Mouse (Mus musculus) liver, embryonic 15.5 days (tissue): ENCODE results near the gene Pde4b. TPM values are rescaled to one million over a fixed set of nuclear protein-coding genes. Genes with fewer than 3 reads are reported as not detected.

Experiments used
- ATAC-seq: fragments of 200-750 bp; cut with Nextera tagmentation; 2 replicates; pipeline ENCODE4 v1.8.0; 2017; ENCODE audit warnings: moderate number of reproducible peaks, mild to moderate bottlenecking, moderate library complexity; ENCODE audit not compliant: insufficient read depth
- H3K27ac ChIP-seq: fragments of 300-500 bp; sonication (generic); replicated peaks from 2 replicates; pipeline ENCODE4 v1.5.1; 2015; ENCODE audit warnings: mild to moderate bottlenecking, inconsistent platforms
- H3K27me3 ChIP-seq: fragments of 300-500 bp; sonication (generic); 2 replicates; pipeline ENCODE4 v1.6.1; 2015; ENCODE audit warnings: mild to moderate bottlenecking, inconsistent platforms
- H3K36me3 ChIP-seq: fragments of 300-500 bp; sonication (generic); replicated peaks from 2 replicates; pipeline ENCODE4 v1.6.1; 2015; ENCODE audit warnings: moderate library complexity, mild to moderate bottlenecking, inconsistent platforms
- H3K4me1 ChIP-seq: fragments of 300-500 bp; sonication (generic); replicated peaks from 2 replicates; pipeline ENCODE4 v1.6.1; 2015; ENCODE audit warnings: inconsistent platforms
- H3K4me2 ChIP-seq: fragments of 300-500 bp; sonication (generic); 2 replicates; pipeline ENCODE4 v1.6.1; 2015; ENCODE audit warnings: moderate library complexity, mild to moderate bottlenecking, inconsistent platforms
- H3K4me3 ChIP-seq: fragments of 300-500 bp; sonication (generic); replicated peaks from 2 replicates; pipeline ENCODE4 v1.5.1; 2015; ENCODE audit warnings: mild to moderate bottlenecking, inconsistent platforms
- H3K9ac ChIP-seq: fragments of 300-500 bp; sonication (generic); 2 replicates; pipeline ENCODE4 v1.6.1; 2015; ENCODE audit warnings: moderate library complexity, mild to moderate bottlenecking, inconsistent platforms
- H3K9me3 ChIP-seq: fragments of 300-500 bp; sonication (generic); replicated peaks from 2 replicates; pipeline ENCODE4 v1.6.1; 2016; ENCODE audit warnings: inconsistent platforms
- WGBS: fragments of 180-500 bp; shearing (Covaris S2); methylation state at CpG from one replicate; pipeline ENCODE4 v1.1.7; 2015; ENCODE audit warnings: mixed read lengths; ENCODE audit not compliant: insufficient replicate concordance; 5-methylcytosine and 5-hydroxymethylcytosine counted together
- polyA plus RNA-seq: library from polyadenylated mRNA; unstranded; fragments of >200 nt; fragmentation: Nextera tagmentation; extraction: Ambion mirVana; gene quantifications from 2 replicates; pipeline ENCODE4 v1.2.1, GENCODE M21; 2015

Pde4b gene
- polyA plus RNA-seq, 1 experiment from 2014 or later = 2.5 TPM

DNA sequence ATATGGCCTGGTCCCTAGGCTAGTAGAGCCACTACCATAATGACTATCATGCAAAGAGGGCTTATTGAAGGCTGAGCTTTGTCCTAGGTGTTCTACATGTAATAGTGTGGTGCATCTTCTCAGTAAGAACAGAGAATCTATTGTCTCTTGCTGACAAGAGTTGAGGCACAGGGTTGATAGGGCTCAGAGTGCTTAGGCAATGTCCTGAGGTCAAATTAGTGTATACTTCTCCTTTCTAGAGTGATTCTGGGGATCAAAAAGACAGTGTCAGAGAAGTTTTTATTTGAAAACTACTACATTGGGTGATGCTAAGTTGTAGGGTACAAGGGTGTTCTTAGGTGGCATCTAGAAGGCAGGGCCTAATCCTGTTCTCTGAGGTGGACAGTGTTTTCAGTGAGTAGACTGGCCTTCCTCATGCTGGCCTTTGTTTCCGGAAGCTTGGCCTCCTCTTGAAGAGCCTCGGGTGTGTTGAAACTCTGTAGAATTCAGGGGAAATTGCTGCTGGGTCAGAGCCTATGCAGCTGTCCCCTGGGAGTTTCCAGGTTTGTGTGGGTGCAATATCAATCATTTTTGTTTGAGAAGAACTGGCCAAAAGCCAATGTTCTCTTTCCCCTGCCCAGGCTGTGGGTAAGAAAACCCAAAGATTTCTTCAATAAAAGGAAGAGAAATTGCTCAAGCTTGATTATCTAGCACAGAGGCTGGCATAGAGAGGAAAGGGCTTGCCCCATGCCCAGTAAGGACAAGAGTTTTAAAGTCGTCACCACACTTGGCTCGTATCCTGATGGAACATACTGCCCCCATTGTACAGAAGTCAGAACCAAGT is 536.7 kb downstream of the Pde4b start:
- no peak overlapping the region for H3K4me2 ChIP-seq
- no peak overlapping the region for H3K9ac ChIP-seq
- 0 out of 2 replicates have a peak overlapping the region, but pooled peaks have one; percentile 7 for H3K27ac ChIP-seq
- no peaks in the 10 kb centered on the region for H3K27me3 ChIP-seq
- no peaks in the 10 kb centered on the region for H3K4me1 ChIP-seq
- no peaks in the 10 kb centered on the region for H3K36me3 ChIP-seq
- H3K9me3 ChIP-seq = no peaks in the 10 kb centered on the region
- no peak overlapping the region for H3K4me3 ChIP-seq
- ATAC-seq = peak; percentile 54
- WGBS = 46% methylated on average over 4 of the region's 4 CpGs

DNA sequence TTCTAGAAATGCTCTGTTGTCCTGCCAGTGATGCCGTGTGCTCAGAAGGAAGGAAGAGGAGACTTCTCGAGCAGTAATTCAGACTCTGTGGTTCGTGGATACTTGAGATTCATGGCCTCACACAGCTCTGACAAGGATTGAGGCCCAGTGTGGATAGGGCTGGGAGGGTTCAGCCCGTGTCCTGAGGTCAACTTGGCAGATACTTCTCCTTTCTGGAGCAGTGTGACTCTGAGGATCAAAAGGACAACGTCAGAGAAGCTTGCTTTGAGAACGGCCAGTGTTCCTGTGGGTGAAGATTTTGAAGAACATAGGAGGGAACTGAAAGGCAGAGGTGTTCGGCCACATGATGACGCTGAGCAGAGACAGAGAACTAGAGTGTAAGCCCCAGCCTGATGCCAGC is 537.6 kb downstream of the Pde4b start:
- 20% methylated on average over 8 of the region's 8 CpGs for WGBS
- no peaks in the 10 kb centered on the region for H3K27me3 ChIP-seq
- no peaks in the 10 kb centered on the region for H3K9me3 ChIP-seq
- no peak overlapping the region for H3K4me3 ChIP-seq
- no peak overlapping the region for H3K9ac ChIP-seq
- no peak overlapping the region for H3K4me2 ChIP-seq
- no peaks in the 10 kb centered on the region for H3K4me1 ChIP-seq
- H3K27ac ChIP-seq = 0 out of 2 replicates have a peak overlapping the region, but pooled peaks have one; percentile 7
- ATAC-seq = no peak; the same call in 1 of the 2 replicates
- H3K36me3 ChIP-seq = no peaks in the 10 kb centered on the region

DNA sequence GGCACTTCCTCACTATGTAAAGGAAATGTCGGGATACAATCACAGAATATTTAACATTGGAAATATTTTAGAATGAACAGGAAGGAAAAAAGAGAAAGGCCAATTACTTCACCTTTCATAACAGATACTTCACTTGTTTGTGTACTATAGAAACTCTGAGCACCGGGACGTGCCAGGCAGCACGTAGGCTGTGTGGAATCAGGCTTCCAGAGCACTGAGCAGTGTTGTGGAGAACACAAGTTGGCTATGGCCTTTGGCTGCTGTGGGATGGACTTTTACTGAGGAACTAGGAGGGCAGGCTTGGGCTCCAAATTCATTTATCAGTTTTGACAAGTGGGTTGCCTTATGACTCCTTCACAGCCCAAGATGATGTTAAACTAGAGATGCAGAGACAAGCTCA is 540.5 kb downstream of the Pde4b start:
- no peak overlapping the region for H3K4me2 ChIP-seq
- H3K27me3 ChIP-seq = no peaks in the 10 kb centered on the region
- no peak overlapping the region for H3K9ac ChIP-seq
- H3K4me3 ChIP-seq = no peak overlapping the region
- no peak overlapping the region for H3K27ac ChIP-seq
- H3K9me3 ChIP-seq = no peaks in the 10 kb centered on the region
- 65% methylated on average over 4 of the region's 4 CpGs for WGBS
- no peaks in the 10 kb centered on the region for H3K4me1 ChIP-seq
- no peak for ATAC-seq
- no peaks in the 10 kb centered on the region for H3K36me3 ChIP-seq

DNA sequence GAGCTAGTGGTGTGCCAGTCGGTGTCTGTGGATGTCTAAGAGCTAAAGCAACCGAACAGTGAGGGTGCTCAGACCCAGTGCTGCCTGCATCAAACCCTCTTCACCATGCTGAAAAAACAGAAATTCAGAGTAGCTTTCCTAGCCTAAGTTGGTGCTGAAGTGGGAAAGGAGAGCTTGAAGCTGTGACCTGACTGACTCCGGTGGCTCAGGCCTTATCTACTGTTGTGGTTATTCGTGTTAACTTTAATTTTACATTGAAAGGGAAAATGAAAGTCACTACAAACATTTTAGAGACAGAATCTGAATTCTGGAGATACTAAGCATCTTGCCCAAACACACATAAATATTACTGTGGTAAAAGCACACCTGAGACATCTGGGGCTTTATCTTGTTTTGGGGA is 542.3 kb downstream of the Pde4b start:
- H3K4me2 ChIP-seq = no peak overlapping the region
- H3K4me1 ChIP-seq = no peaks in the 10 kb centered on the region
- ATAC-seq = no peak
- H3K9ac ChIP-seq = no peak overlapping the region
- no peaks in the 10 kb centered on the region for H3K36me3 ChIP-seq
- 34% methylated on average over 4 of the region's 4 CpGs for WGBS
- H3K4me3 ChIP-seq = no peak overlapping the region
- no peaks in the 10 kb centered on the region for H3K27me3 ChIP-seq
- no peak overlapping the region for H3K27ac ChIP-seq
- no peaks in the 10 kb centered on the region for H3K9me3 ChIP-seq

DNA sequence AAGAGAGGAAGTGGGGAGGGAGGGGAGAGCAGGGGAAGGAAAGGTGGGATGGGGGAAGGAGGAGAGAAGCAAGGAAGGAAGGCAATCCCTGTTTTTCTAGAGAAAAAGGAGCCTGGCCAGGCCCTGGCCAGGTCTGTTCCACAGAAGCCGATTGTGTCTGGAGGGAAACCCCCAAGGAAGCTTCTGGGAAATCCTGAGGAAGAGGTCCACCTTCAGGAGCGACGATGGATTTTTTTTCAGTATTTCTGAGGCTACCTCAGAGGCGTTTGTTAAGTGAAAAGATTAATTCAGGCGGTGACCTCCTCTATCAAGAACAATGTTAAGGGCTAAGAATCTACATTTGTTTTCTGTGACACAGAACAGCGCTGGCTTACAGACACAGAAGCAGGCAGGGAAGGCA is 542.9 kb downstream of the Pde4b start:
- Histone ChIP-seq H3K4me1 (peaks cover 1% of the 10 kb centered on the region; the same call in 1 of the 2 replicates), H3K4me3 (no peak overlapping the region), H3K9ac (no peak overlapping the region), H3K36me3 (no peaks in the 10 kb centered on the region), H3K27ac (no peak overlapping the region), H3K9me3 (no peaks in the 10 kb centered on the region), H3K4me2 (no peak overlapping the region), H3K27me3 (no peaks in the 10 kb centered on the region)
- WGBS = 44% methylated on average over 6 of the region's 6 CpGs
- ATAC-seq = no peak

DNA sequence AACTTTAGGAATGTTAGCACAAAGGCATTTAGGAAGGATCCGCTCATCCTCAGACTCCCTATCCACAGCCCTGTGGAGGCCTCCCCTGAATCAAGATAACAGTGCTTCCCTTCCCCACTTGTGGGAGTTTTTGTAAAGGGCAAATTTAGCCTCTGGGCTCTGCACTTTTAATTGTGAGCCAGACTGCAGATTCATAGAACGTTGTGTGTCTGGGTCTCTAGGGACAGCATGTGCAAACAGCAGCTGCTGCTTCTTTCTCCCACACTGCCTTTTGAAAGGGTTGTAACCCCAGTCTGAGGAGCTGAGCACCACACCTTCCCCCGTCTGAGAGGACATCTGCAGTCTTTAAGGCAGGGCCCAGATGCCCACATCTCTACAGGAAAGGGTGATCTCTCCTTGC is 544.3 kb downstream of the Pde4b start:
- Histone ChIP-seq H3K9me3 (no peaks in the 10 kb centered on the region), H3K4me3 (no peak overlapping the region), H3K4me1 (peaks cover 11% of the 10 kb centered on the region), H3K9ac (no peak overlapping the region), H3K27ac (no peak overlapping the region), H3K36me3 (no peaks in the 10 kb centered on the region), H3K27me3 (no peaks in the 10 kb centered on the region), H3K4me2 (no peak overlapping the region)
- no peak for ATAC-seq
- 59% methylated on average over 3 of the region's 3 CpGs for WGBS

DNA sequence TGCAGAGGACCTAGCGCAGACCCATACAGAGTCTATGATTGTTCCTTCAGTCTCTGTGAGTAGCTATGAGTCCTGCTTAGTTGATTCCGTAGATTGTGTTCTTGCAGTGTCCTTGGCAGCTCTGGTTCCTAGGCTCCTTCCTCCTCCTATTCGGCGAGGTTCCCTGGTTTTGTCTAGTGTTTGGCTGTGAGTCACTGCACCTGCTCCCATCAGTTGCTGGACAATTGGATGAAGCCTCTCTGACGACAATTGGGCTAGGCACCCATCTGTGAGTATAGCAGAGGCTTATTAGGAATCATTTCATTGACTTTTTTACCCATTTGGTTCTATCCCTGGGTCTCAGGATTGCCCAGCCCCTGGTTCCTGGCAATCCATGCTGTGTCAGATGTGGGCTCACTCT is 545.9 kb downstream of the Pde4b start:
- ATAC-seq = no peak
- H3K4me2 ChIP-seq = no peak overlapping the region
- no peaks in the 10 kb centered on the region for H3K9me3 ChIP-seq
- H3K4me1 ChIP-seq = peaks cover 11% of the 10 kb centered on the region
- H3K27ac ChIP-seq = no peak overlapping the region
- H3K27me3 ChIP-seq = no peaks in the 10 kb centered on the region
- no peak overlapping the region for H3K9ac ChIP-seq
- no peaks in the 10 kb centered on the region for H3K36me3 ChIP-seq
- WGBS = 66% methylated on average over 5 of the region's 5 CpGs
- H3K4me3 ChIP-seq = no peak overlapping the region

DNA sequence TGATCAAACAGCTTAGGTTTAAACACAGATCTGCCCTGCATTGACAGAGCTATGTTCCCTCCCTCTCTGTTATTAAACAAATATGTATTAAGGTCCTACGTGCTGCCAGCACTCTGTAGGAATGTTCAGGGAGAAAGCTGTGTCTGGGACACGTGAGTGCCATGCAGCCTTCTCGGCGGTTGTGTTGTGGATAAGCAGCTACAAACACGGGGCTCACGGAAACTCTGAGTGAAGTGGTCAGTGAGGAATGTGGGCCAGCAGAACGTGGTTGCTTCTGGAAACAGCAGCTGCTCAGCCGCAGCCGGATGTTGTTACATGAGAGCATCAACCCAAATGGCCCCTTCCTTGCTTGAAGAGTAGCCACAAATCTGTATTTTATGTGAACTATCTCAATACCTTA is 547.9 kb downstream of the Pde4b start:
- no peak for ATAC-seq
- H3K4me3 ChIP-seq = no peak overlapping the region
- H3K36me3 ChIP-seq = no peaks in the 10 kb centered on the region
- no peak overlapping the region for H3K27ac ChIP-seq
- H3K4me2 ChIP-seq = no peak overlapping the region
- H3K4me1 ChIP-seq = peaks cover 11% of the 10 kb centered on the region
- H3K27me3 ChIP-seq = no peaks in the 10 kb centered on the region
- no peaks in the 10 kb centered on the region for H3K9me3 ChIP-seq
- 13% methylated on average over 9 of the region's 9 CpGs for WGBS
- no peak overlapping the region for H3K9ac ChIP-seq

DNA sequence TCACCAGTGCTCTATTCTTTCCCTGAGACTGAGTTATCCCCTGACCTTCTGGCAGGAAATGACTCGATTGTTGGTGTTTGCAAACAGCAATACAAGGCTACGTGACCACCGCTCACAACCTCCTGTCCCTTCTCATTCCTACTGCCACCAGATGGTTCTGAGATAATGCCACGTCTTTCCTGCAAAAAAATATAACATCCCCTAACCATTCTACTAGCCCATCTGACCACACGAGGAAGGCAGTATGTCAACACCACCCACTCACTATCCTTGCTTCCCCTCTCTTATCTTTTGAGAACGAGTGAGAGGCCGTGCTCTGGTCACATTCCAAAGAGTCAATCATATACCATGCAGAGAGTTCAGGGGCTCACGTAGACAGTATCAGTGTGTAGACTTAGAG is 548.6 kb downstream of the Pde4b start:
- H3K9ac ChIP-seq = no peak overlapping the region
- H3K4me3 ChIP-seq = no peak overlapping the region
- no peak overlapping the region for H3K4me2 ChIP-seq
- ATAC-seq = 0 out of 2 replicates have a peak, but pooled peaks have one; percentile 15
- H3K27me3 ChIP-seq = no peaks in the 10 kb centered on the region
- H3K27ac ChIP-seq = no peak overlapping the region
- H3K9me3 ChIP-seq = no peaks in the 10 kb centered on the region
- WGBS = 7% methylated on average over 8 of the region's 8 CpGs
- H3K36me3 ChIP-seq = no peaks in the 10 kb centered on the region
- peaks cover 11% of the 10 kb centered on the region for H3K4me1 ChIP-seq

DNA sequence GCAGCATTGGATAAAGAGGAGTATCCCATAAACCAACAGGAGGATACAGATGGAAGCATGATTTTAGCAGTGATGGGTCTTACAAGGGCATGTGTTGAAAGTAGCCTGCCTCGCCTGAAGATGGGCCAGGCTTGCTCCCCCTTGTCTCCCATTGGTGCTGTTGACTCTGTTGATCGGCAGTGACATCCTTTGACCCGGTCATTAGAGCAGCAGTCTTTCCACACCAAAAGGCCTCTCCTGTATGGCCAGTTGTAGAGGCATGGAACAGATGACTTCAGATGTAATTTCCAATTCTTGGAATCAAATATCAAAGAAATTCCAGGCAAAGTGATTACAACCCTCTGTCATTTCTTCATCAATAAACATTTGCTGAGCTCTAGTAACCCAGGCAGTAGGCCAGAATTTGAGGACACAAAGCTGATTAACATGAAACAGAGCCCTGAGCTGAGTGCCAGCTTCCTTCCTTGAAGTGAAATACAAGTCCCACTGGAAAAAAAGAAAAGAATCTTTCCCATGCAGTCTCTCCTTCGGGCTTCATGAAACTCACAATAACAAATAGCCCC is 550.1 kb downstream of the Pde4b start:
- Histone ChIP-seq H3K4me3 (no peak overlapping the region), H3K9ac (no peak overlapping the region), H3K27me3 (no peaks in the 10 kb centered on the region), H3K9me3 (no peaks in the 10 kb centered on the region), H3K4me1 (peaks cover 11% of the 10 kb centered on the region), H3K4me2 (no peak overlapping the region), H3K36me3 (no peaks in the 10 kb centered on the region), H3K27ac (no peak overlapping the region)
- 67% methylated on average over 4 of the region's 4 CpGs for WGBS
- no peak for ATAC-seq

DNA sequence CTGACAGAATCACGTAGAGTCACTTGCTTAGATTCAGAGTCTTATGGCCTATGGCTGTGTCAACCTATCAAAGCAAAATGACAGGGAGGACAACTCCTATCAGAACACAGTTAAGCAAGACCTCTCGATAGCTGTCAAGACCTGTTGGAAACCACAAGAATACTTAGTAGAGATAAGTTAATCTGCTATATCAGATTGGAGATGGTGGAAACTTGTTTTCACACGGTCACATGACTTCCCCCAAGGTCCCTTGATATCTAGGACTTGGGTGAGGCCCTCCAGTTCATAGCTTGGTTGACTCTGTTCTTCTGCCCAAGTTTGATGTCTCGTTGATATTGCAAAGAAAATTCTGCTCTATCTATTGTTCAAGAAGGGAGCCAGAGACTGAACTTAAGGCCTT is 553.6 kb downstream of the Pde4b start:
- 31% methylated on average over 4 of the region's 4 CpGs for WGBS

More for the DNA sequence above, 553.6 kb downstream of the Pde4b start:
- H3K4me1 ChIP-seq = peaks cover 3% of the 10 kb centered on the region
- no peaks in the 10 kb centered on the region for H3K36me3 ChIP-seq
- no peak for ATAC-seq
- no peaks in the 10 kb centered on the region for H3K27me3 ChIP-seq
- H3K9me3 ChIP-seq = no peaks in the 10 kb centered on the region
- H3K4me2 ChIP-seq = no peak overlapping the region
- H3K4me3 ChIP-seq = no peak overlapping the region
- no peak overlapping the region for H3K9ac ChIP-seq
- H3K27ac ChIP-seq = no peak overlapping the region
